Mouse (Mus musculus) thymus, adult 2 months (tissue): ENCODE data around the gene Phlpp1.

Source experiments
- CTCF ChIP-seq: fragments of 200-500 bp; IDR thresholded peaks from 2 replicates; pipeline ENCODE4 v1.5.1; 2012; ENCODE audit warnings: mild to moderate bottlenecking, control low read depth, low read length, moderate library complexity, borderline replicate concordance; ENCODE audit not compliant: control insufficient read depth, poor library complexity, insufficient read depth; ENCODE audit errors: extremely low read depth
- POLR2A ChIP-seq: fragments of 200-500 bp; IDR thresholded peaks from 2 replicates; pipeline ENCODE4 v1.6.1; 2012; ENCODE audit warnings: mild to moderate bottlenecking, low read length, control low read depth, moderate library complexity; ENCODE audit not compliant: control insufficient read depth, poor library complexity, insufficient read depth; ENCODE audit errors: extremely low read depth

GRCm38 (mm10) chr1:106138691-106139090 is 32.9 kb upstream of the Phlpp1 start:
- TF ChIP-seq POLR2A (no peak), CTCF (no peak)
